18 mouse cellular contexts compared by ENCODE assay signal in the genomic region with DNA sequence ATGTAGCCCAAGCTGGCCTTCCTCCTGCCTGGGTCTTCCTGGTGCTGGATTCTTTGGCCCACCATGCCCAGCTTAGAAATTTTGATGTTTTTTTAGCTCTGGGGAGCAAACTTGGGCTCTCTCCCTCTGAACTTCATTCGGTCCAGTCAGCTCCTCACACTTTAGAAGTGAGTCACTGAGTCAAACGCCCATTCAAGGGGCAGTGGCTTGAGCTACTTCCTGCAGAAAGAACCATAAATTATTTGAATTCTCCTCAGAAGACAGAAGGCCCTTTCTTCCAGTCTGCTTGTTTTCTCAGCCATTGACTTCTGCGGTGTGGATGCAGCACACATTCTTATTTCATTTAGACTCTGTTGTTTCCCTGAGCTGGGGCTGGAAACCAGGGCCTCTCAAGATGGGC. TPM values are rescaled to one million over a fixed set of nuclear protein-coding genes. Genes with fewer than 3 reads are reported as not detected.
DNase-seq lines count a peak whose midpoint lies in the region; ATAC-seq and TF ChIP-seq lines count a peak whose summit lies in the region.
"Had no signal": no experiment of that assay in that cellular context is flagged by ENCODE, and none has a peak within 500 bp of the region (broad histone marks: within the 10 kb centered on the region; RNA-seq: fewer than 3 reads in every experiment).

No protein-coding gene starts in this region.

- H3K27ac ChIP-seq in kidney, embryonic 15.5 days: peak overlapping the region; percentile 75
- H3K27ac ChIP-seq in embryonic fibroblast, embryonic 13.5 days (ENCODE audit: insufficient read depth, low read length): peak overlapping the region; percentile 96
- peak overlapping the region; percentile 12; the same call in 1 of the 2 replicates for H3K27ac ChIP-seq in macrophage
- H3K27ac ChIP-seq: embryonic facial prominence, embryonic 12.5 days; hindbrain, embryonic 10.5 days; liver, embryonic 14.5 days; midbrain, embryonic 13.5 days had no signal

- H3K36me3 ChIP-seq in kidney, embryonic 15.5 days: no peaks in the 10 kb centered on the region
- H3K36me3 ChIP-seq in macrophage (ENCODE audit: inconsistent target): no peaks in the 10 kb centered on the region
- H3K36me3 ChIP-seq: embryonic facial prominence, embryonic 12.5 days; hindbrain, embryonic 10.5 days; midbrain, embryonic 13.5 days had no signal

- no peak overlapping the region for H3K9ac ChIP-seq in kidney, embryonic 15.5 days
- H3K9ac ChIP-seq: embryonic facial prominence, embryonic 12.5 days; liver, embryonic 14.5 days; midbrain, embryonic 13.5 days had no signal

- H3K4me2 ChIP-seq in kidney, embryonic 15.5 days: no peak overlapping the region
- H3K4me2 ChIP-seq: embryonic facial prominence, embryonic 12.5 days; midbrain, embryonic 13.5 days had no signal

- DNase-seq in kidney, postnatal 10 days: no peak
- DNase-seq in 416B (ENCODE audit: low read depth): peak; percentile 49
- DNase-seq in ovary, postnatal 10 days (ENCODE audit: low spot score): no peak
- no peak for DNase-seq in layer of hippocampus, postnatal 14 days (ENCODE audit: low spot score in 2 of 2)
- DNase-seq: adrenal gland, postnatal 36 days; cerebellum, postnatal 25 days; kidney, adult 18-20 months; right cerebral cortex, postnatal 14 days had no signal

- no peak for TF ChIP-seq CTCF in embryonic fibroblast, embryonic 13.5 days (IDR thresholded peaks at IDR 0.05; ENCODE audit: borderline replicate concordance, insufficient read depth, low read length)

- H3K4me3 ChIP-seq in kidney, embryonic 15.5 days (replicated peaks): no peak overlapping the region
- H3K4me3 ChIP-seq in embryonic fibroblast, embryonic 13.5 days (ENCODE audit: insufficient read depth, low read length): no peak overlapping the region
- H3K4me3 ChIP-seq in macrophage (ENCODE audit: inconsistent target): no peak overlapping the region
- H3K4me3 ChIP-seq: embryonic facial prominence, embryonic 12.5 days; hindbrain, embryonic 10.5 days; midbrain, embryonic 13.5 days had no signal

- H3K79me2 ChIP-seq in macrophage (ENCODE audit: inconsistent target): no peaks in the 10 kb centered on the region

- H3K9me3 ChIP-seq in kidney, embryonic 15.5 days (replicated peaks): peaks cover 5% of the 10 kb centered on the region; the same call in 1 of the 2 replicates
- H3K9me3 ChIP-seq: embryonic facial prominence, embryonic 12.5 days; midbrain, embryonic 13.5 days had no signal

- peaks cover 33% of the 10 kb centered on the region for H3K4me1 ChIP-seq in kidney, embryonic 15.5 days
- peaks cover 4% of the 10 kb centered on the region for H3K4me1 ChIP-seq in embryonic fibroblast, embryonic 13.5 days (ENCODE audit: control insufficient read depth, insufficient read depth, low read length)
- H3K4me1 ChIP-seq: embryonic facial prominence, embryonic 12.5 days; midbrain, embryonic 13.5 days had no signal

- TF ChIP-seq POLR2A in embryonic fibroblast, embryonic 13.5 days (IDR thresholded peaks at IDR 0.05; ENCODE audit: low read depth, low read length): peak; percentile 37; the same call in 1 of the 2 replicates

- no peaks in the 10 kb centered on the region for H3K27me3 ChIP-seq in kidney, embryonic 15.5 days
- H3K27me3 ChIP-seq: embryonic facial prominence, embryonic 12.5 days; midbrain, embryonic 13.5 days had no signal

- 19% methylated on average over 3 of the region's 3 CpGs for WGBS in kidney, embryonic 15.5 days
- 35% methylated on average over 3 of the region's 3 CpGs for WGBS in macrophage (ENCODE audit: missing documents)

- ATAC-seq in kidney, embryonic 15.5 days (replicated peaks; ENCODE audit: low FRiP score): no peak
- no peak for ATAC-seq in erythroid progenitor cell, adult 5-6 weeks (replicated peaks; ENCODE audit: low FRiP score, poor library complexity, severe bottlenecking)
- ATAC-seq: CD4-positive, CD25-positive, alpha-beta regulatory T cell, adult 4 months; forebrain, embryonic 14.5 days; midbrain, embryonic 13.5 days had no signal

RNA-seq across cellular contexts. Expression of a gene that starts 31.5 kb away (rescaled TPM):
- 14.5 and 15.0 TPM in 2 replicates for polyA plus RNA-seq in kidney, embryonic 15.5 days (2015; fragmentation: Nextera tagmentation; extraction: Ambion mirVana)
- 5.3 and 8.9 TPM in 2 replicates for polyA plus RNA-seq in embryonic fibroblast, embryonic 13.5 days (2011; ENCODE audit: insufficient read length, low read depth, missing spikeins)
- 1 to 10 TPM in 18 of 26 experiments, under 1 TPM in 8; 0.36 to 5.7 (median 1.9) TPM for total RNA-seq in macrophage (2018; cell fraction: chromatin; rRNA removed)
- 1 to 10 TPM; 2.6 to 5.8 (median 4.4) TPM for total RNA-seq in macrophage (2018; cell fraction: cytosol; rRNA removed)
- 1 to 10 TPM; 1.4 to 8.5 (median 2.7) TPM for total RNA-seq in macrophage (2018; cell fraction: nucleus; rRNA removed)
- 3.5 to 9.1 TPM (median 3.9 TPM) in 3 replicates for polyA plus RNA-seq in macrophage (2018)
- total RNA-seq in erythroid progenitor cell, adult 5-6 weeks (2015; ENCODE audit: low replicate concordance): 3.6 and 12.6 TPM in 2 replicates
- 0.77 and 3.0 TPM in 2 replicates for total RNA-seq in erythroid progenitor cell, adult 5-6 weeks (2017; ENCODE audit: low replicate concordance)
- total RNA-seq in layer of hippocampus, postnatal 14 days (2021): 10 to 100 TPM; 50.2 to 52.9 TPM

RNA-seq across cellular contexts. Expression of a gene that starts 52.3 kb away (rescaled TPM):
- polyA plus RNA-seq in kidney, embryonic 15.5 days (2015; fragmentation: Nextera tagmentation; extraction: Ambion mirVana): 20.4 and 20.7 TPM in 2 replicates
- polyA plus RNA-seq in embryonic fibroblast, embryonic 13.5 days (2011; ENCODE audit: insufficient read length, low read depth, missing spikeins): 10.7 and 16.6 TPM in 2 replicates
- 100 to 1,000 TPM in 2 of 26 experiments, 10 to 100 TPM in 24; 30.0 to 125 (median 63.2) TPM for total RNA-seq in macrophage (2018; cell fraction: chromatin; rRNA removed)
- total RNA-seq in macrophage (2018; cell fraction: cytosol; rRNA removed): 10 to 100 TPM in 25 of 26 experiments, 1 to 10 TPM in 1; 6.7 to 47.1 (median 16.0) TPM
- 10 to 100 TPM; 25.0 to 95.1 (median 35.8) TPM for total RNA-seq in macrophage (2018; cell fraction: nucleus; rRNA removed)
- polyA plus RNA-seq in macrophage (2018): 7.1 to 13.2 TPM (median 12.2 TPM) in 3 replicates
- 5.4 and 7.2 TPM in 2 replicates for total RNA-seq in erythroid progenitor cell, adult 5-6 weeks (2015; ENCODE audit: low replicate concordance)
- total RNA-seq in erythroid progenitor cell, adult 5-6 weeks (2017; ENCODE audit: low replicate concordance): 14.8 and 19.0 TPM in 2 replicates
- total RNA-seq in layer of hippocampus, postnatal 14 days (2021): 10 to 100 TPM; 45.5 to 50.3 TPM

RNA-seq across cellular contexts. Expression of a gene that starts 53.3 kb away (rescaled TPM):
- 6.3 and 6.8 TPM in 2 replicates for polyA plus RNA-seq in kidney, embryonic 15.5 days (2015; fragmentation: Nextera tagmentation; extraction: Ambion mirVana)
- 3.5 and 3.8 TPM in 2 replicates for polyA plus RNA-seq in embryonic fibroblast, embryonic 13.5 days (2011; ENCODE audit: insufficient read length, low read depth, missing spikeins)
- total RNA-seq in macrophage (2018; cell fraction: chromatin; rRNA removed): 1 to 10 TPM; 1.4 to 3.6 (median 2.0) TPM
- total RNA-seq in macrophage (2018; cell fraction: cytosol; rRNA removed): 1 to 10 TPM; 2.4 to 5.6 (median 4.5) TPM
- 1 to 10 TPM; 1.4 to 6.3 (median 3.5) TPM for total RNA-seq in macrophage (2018; cell fraction: nucleus; rRNA removed)
- 3.2 to 3.8 TPM (median 3.8 TPM) in 3 replicates for polyA plus RNA-seq in macrophage (2018)
- 4.0 TPM in 1 of 2 replicates, not detected in the other for total RNA-seq in erythroid progenitor cell, adult 5-6 weeks (2015; ENCODE audit: low replicate concordance)
- total RNA-seq in erythroid progenitor cell, adult 5-6 weeks (2017; ENCODE audit: low replicate concordance): 0.23 and 2.1 TPM in 2 replicates
- total RNA-seq in layer of hippocampus, postnatal 14 days (2021): 1 to 10 TPM; 3.7 to 4.1 TPM

Comparison
In these comparisons a context has a peak if more than half of its experiments do, and no peak if none do; other contexts are left out.
1. H3K27ac ChIP-seq: peak in every context shown above with its lines; median percentile 96 in embryonic fibroblast, embryonic 13.5 days; 75 in kidney, embryonic 15.5 days; 12 in macrophage.